Mouse (Mus musculus) layer of hippocampus, postnatal 25 days (tissue): ENCODE data around the gene Klf7. TPM values are rescaled to one million over a fixed set of nuclear protein-coding genes. Genes with fewer than 3 reads are reported as not detected.

Source experiments
- DNase-seq, 2 experiments: peaks; one replicate each; pipeline ENCODE4 v3.0.0; 2022; ENCODE audit warnings: mixed read lengths in 2 of 2, low spot score in 1 of 2; ENCODE audit errors: extremely low spot score in 1 of 2
- total RNA-seq, 2 experiments: library from RNA; stranded (reverse); gene quantifications; 2 replicates each; pipeline ENCODE4 v1.2.3; 2021

Gene Klf7
- total RNA-seq, 2 experiments from 2014 or later = 33.4 to 41.3 TPM

GRCm38 (mm10) chr1:64074051-64074450, 48.0 kb downstream of the Klf7 start:
- no peak for DNase-seq

GRCm38 (mm10) chr1:64070947-64071346, 51.1 kb downstream of the Klf7 start:
- DNase-seq = no peak

GRCm38 (mm10) chr1:64066320-64067254, 55.5 kb downstream of the Klf7 start:
- peak in 1 of 2 experiments; percentile 40 for DNase-seq

- DNase-seq = no peak
These were observed 60.6 kb downstream of the Klf7 start for GRCm38 (mm10) chr1:64061488-64061887.

- no peak for DNase-seq
These were observed 61.2 kb downstream of the Klf7 start for GRCm38 (mm10) chr1:64060699-64061454.

- no peak for DNase-seq
These were observed 62.0 kb downstream of the Klf7 start for GRCm38 (mm10) chr1:64060116-64060515.

- no peak for DNase-seq
These were observed 65.5 kb downstream of the Klf7 start for GRCm38 (mm10) chr1:64056541-64056940.

- peak in 1 of 2 experiments; percentile 42 for DNase-seq
These were observed 66.1 kb downstream of the Klf7 start for GRCm38 (mm10) chr1:64055978-64056377.

- no peak for DNase-seq
These were observed 66.9 kb downstream of the Klf7 start for GRCm38 (mm10) chr1:64055210-64055609.

- DNase-seq = no peak
These were observed 69.9 kb downstream of the Klf7 start for GRCm38 (mm10) chr1:64052069-64052750.

- no peak for DNase-seq
These were observed 73.5 kb downstream of the Klf7 start for GRCm38 (mm10) chr1:64048567-64048966.

- no peak for DNase-seq
These were observed 75.3 kb downstream of the Klf7 start for GRCm38 (mm10) chr1:64046802-64047156.

GRCm38 (mm10) chr1:64046087-64046801, 75.8 kb downstream of the Klf7 start:
- no peak for DNase-seq

GRCm38 (mm10) chr1:64044577-64044976, 77.5 kb downstream of the Klf7 start:
- no peak for DNase-seq

GRCm38 (mm10) chr1:64040831-64041383, 81.2 kb downstream of the Klf7 start:
- DNase-seq = no peak

- no peak for DNase-seq
These were observed 81.9 kb downstream of the Klf7 start for GRCm38 (mm10) chr1:64040061-64040686.

- no peak for DNase-seq
These were observed 83.7 kb downstream of the Klf7 start for GRCm38 (mm10) chr1:64038343-64038742.

- DNase-seq = no peak
These were observed 84.3 kb downstream of the Klf7 start for GRCm38 (mm10) chr1:64037800-64038199.

- DNase-seq = no peak
These were observed 85.1 kb downstream of the Klf7 start for GRCm38 (mm10) chr1:64036881-64037452.
